Mouse (Mus musculus) ES-Bruce4 (cell line): ENCODE measurements at regions not wholly inside any gene's neighbourhood (a gene's known extent, or its start where the extent isn't known, plus 50 kb on each side); places are given as distances from the start of the nearest gene placed in this dataset.

Experiments used
- CTCF ChIP-seq: IDR thresholded peaks from one replicate; pipeline ENCODE4 v1.8.1; 2011; ENCODE audit warnings: low read depth, low read length
- EP300 ChIP-seq: IDR thresholded peaks from 2 replicates; pipeline ENCODE4 v1.6.1; 2011; ENCODE audit warnings: low read depth, low read length; ENCODE audit not compliant: insufficient read depth
- POLR2A ChIP-seq: IDR thresholded peaks from one replicate; pipeline ENCODE4 v1.8.1; 2011; ENCODE audit warnings: low read length; ENCODE audit not compliant: insufficient read depth

GRCm38 (mm10) chr12:35656563-35656962 lies 121.7 kb upstream of the Ahr start:
- no peak for TF ChIP-seq CTCF
- no peak for TF ChIP-seq POLR2A
- no peak for TF ChIP-seq EP300
